Mouse (Mus musculus) spleen, embryonic (tissue): Measurements from ENCODE around the gene Zpbp2.
"Not testable (repeated sequence)": the region's sequence is repeated elsewhere in the genome, so short reads cannot be mapped to it uniquely, and the experiment has no call there.

Experiments used
- CTCF ChIA-PET: fragments of 350-600 bp; sonication (Branson Sonifier 250); formaldehyde crosslinking; loops from one replicate; lab custom pipeline; 2022; lab: Charles Lee

Zpbp2 gene

GRCm38 (mm10) chr11:98587684-98588546 lies 37.0 kb downstream of the Zpbp2 start:
- CTCF ChIA-PET: interaction anchor here (0.9 kb wide), 1 partner anchor 239 kb away, joined by 3 read pairs; no protein-coding TSS in a partner anchor

DNA sequence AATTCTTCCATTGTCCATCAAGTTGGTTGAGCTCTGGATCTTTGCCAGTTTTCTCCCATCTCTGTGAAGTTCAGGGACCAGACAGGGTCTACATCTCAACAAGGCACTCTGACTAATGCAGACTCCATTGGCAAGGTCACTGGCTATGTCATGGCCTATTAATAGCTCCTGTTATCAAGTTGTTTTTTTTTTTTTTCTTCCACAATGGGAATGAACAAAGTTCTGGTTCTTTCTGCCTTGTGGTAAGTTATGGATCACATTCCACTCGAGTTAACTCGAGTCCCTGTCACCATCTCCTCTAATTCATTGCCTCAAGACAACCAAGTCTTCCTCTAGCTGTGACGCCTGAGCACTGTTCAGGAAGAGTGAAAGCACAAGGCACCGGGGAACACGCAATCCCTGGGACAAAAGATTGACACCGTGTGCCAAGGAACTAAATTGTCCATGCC lies 38.0 kb downstream of the Zpbp2 start:
- CTCF ChIA-PET: interaction anchor here (0.6 to 0.7 kb wide), 2 partner anchors 12 to 205 kb away, joined by 5 to 11 read pairs; partner anchors contain the start of gene Tcap

DNA sequence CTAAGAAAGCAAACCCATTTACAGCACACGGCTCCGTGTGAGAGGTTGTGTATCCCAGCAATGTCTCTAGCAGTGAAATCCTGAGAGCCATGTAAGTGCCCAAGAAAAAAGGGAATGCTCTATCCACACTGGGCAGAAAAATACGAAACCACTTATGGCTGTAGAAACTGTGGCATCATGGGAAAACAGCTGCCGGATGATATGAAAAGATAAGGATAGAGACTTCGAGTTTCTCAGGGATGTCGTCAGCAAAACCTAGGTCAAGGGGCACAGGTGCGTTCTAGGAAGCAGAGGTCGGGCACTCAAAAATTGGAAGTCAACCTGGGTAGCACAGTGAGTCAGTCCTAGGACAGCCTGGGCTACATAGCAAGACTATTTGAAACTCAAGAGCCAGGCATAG lies 38.4 kb downstream of the Zpbp2 start:
- CTCF ChIA-PET: interaction anchor here (0.6 to 0.7 kb wide), 2 partner anchors 13 to 206 kb away, joined by 5 to 11 read pairs; partner anchors contain the start of gene Tcap

DNA sequence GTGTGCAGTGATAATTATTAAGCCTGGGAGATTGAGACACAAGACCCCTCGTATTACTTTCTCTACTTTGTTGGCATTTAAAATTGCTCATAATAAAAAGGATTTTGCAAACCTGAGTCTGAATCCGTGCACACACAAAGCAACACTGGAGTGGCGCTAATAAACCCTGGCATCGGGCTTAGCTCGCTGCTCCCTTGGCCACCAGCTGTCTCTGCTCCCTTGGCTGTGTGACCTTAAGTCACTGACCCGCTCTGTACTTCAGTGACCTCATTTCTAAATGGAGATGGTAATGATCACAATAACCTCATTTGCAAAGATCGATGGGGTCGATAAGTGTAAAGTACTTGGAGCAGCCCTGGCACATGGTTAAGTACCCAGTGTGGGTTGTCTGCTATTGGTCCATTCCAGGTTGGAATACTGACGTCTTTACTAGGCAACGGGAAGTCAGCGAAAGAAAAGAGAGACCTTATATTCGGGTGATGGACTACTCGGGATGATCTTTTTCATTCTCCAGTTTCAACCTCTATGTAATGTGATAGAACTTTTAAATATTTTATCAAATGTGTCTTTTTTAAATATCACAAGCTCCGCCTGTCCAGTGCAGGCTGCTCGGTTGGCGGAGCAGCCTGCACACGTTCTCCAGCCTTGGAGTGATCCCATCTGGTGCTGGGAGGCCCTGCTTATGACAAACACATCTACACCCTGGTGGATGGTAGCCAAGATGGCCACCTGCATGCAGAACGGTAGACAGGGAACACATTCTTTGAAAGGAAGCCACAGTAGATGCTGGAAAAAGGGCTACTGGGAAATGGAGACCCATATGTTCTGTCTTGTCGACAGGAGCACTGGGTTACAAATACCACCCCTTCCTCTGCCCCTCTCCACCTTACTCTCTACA lies 39.9 kb downstream of the Zpbp2 start:
- CTCF ChIA-PET: no interaction called here

GRCm38 (mm10) chr11:98595021-98595420 lies 44.1 kb downstream of the Zpbp2 start:
- CTCF ChIA-PET: interaction anchor here (0.7 kb wide), 1 partner anchor 38 kb away, joined by 18 read pairs; no protein-coding TSS in a partner anchor

DNA sequence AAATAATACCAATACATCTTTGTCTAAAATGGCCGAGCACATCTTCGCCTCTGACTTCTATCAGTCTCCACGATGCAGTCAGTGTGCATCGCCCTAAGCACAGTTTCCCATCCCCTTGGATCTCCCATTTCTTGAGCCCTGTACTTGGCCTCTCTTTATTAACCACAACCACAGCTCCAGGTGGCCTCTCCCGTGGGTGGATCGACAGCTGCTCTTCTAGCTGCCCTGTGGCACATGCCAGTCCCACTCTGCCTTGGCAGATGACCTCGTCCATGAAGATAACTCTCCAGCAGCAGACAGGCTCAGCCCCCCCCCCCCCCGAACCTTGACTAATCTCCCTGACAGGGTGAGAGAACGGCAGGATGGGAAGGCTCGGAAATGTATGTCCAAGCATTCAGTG lies 44.6 kb downstream of the Zpbp2 start:
- CTCF ChIA-PET: interaction anchor here (0.7 kb wide), 1 partner anchor 38 kb away, joined by 18 read pairs; no protein-coding TSS in a partner anchor

DNA sequence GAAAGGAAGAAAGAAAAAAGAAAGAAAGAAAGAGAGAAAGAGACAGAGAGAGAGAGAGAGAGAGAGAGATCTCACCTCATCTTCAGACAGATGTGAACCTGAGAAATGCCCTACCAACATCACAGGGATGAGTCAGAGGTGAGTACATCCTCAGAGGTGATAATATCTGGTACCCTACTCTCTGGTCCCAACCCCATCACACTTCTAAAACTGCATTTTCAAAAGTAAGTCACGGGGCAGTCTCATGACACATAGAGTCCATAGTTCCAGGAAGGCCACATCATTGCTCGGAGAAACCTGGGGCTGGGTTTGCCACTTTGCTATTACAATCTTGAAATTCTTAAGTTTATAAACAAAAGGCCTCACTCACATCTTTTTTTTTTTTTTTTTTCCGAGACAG lies 45.1 kb downstream of the Zpbp2 start:
- CTCF ChIA-PET: no interaction called here

DNA sequence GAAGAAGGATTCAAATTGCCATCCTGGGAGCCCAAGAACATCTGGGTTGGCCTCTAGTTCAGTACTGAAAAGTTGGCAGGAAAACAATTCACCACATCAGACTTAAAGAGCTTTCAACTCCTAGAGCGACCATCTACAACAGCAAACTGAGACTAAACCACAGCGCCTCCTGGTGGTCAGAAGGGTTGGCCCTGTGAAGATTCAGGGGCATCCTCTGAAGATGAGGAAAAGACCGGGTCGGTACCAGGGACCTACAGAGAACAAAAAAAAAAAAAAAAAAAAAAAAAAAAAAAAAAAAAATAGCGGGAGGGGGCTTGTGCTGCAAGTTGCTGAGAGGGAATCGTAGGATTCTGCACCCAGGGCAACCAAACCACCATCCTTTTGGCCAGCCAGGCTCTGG lies 46.5 kb downstream of the Zpbp2 start:
- CTCF ChIA-PET: interaction anchor here (0.6 kb wide), 1 partner anchor 341 kb away, joined by 8 read pairs; no protein-coding TSS in a partner anchor

DNA sequence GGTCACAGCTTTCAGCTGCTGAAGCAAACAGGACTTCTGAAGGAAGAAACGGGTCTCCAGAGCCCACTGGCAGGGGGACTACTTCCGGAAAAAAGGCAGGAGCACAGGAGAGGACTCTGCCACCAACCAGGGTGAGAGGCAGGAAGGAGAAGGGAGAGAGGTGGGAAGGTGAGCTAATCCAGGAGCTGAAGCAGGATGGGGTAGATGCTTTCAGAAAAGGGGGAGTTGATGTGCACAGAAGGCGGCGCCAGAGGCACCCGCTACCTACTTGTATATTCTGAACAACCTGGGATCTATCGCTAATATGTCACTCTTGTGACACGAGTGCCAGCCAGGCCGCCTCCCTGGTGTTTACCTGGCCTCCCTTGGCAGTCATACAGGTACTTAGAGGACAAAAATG lies 47.1 kb downstream of the Zpbp2 start, which contains the start of gene Lrrc3c:
TSS of gene Lrrc3c (plus strand) at position 301 of the 400 bp plus-strand sequence.
- CTCF ChIA-PET: no interaction called here

GRCm38 (mm10) chr11:98598851-98599290 lies 48.0 kb downstream of the Zpbp2 start:
- CTCF ChIA-PET: no interaction called here

DNA sequence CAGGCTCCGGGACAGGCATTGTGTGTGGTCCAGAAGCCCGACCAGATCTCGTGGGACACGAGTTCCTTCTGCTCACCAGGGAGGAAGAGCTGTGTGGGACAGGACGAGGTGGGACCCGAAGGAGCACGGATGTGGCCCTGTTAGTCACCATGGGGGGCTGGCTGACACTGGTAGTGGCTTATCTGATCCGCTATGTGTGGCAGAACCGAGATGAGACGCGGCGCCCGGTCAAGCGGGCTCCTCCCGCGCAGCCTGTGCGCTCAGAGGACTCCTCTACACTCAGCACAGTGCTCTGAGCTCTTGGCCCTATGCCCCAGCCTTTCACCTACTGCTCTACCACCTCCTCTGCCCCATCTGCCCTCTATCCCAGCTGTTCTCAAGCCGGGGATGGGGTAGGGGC lies 48.4 kb downstream of the Zpbp2 start:
- CTCF ChIA-PET: interaction anchor here (0.6 kb wide), 1 partner anchor 254 kb away, joined by 4 read pairs; no protein-coding TSS in a partner anchor

DNA sequence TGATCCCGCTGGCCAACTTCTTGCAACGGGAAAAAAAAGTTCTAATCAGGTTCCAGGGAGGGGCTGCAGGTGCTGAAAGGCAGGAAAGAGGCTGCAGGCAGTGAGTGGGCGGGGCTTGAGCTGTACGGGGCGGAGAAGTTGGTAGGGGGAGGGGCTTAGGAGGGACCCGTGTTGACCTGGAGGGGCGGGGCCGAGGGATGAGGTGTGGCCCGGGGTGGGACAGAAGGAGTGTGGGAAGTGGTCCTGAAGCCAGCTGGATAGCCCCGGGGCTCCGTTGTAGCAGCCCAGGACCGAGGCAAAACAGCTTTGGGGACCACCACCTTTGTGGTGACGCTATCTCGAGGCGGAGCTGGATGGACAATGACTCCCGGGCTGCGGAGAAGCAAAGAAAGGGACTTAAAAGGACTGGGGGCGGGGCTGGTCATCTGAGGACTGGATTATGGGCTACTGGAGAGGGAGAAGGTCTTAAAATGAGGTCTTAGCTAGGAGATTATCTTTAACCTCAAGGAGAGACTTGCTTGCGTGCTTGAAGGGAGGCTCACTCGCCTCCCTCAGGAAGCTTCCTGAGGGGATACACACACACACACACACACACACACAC lies 51.3 kb downstream of the Zpbp2 start:
- CTCF ChIA-PET: interaction anchor here (0.7 kb wide), 2 partner anchors 247 to 571 kb away, joined by 3 to 11 read pairs; no protein-coding TSS in a partner anchor

DNA sequence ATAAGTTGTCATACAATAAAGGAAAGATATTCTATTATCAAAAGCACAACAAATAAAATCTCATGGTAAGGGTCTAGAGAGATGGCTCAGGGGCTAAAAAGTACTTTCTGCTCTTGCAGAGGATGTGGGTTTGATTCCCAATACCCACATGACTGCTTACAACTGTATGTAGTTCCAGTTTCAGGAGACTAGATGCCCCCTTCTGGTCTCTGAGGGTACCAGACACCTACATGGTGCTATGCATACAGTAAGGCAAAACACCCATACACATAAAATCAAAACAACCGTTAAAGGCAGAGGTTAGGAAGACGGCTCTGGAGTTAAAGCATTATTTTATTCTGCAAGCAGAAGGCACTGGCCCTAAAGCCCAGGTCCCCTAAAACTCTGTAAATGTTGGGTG lies 53.1 kb downstream of the Zpbp2 start:
- CTCF ChIA-PET: interaction anchor here (0.9 kb wide), 1 partner anchor 153 kb away, joined by 8 read pairs; no protein-coding TSS in a partner anchor

DNA sequence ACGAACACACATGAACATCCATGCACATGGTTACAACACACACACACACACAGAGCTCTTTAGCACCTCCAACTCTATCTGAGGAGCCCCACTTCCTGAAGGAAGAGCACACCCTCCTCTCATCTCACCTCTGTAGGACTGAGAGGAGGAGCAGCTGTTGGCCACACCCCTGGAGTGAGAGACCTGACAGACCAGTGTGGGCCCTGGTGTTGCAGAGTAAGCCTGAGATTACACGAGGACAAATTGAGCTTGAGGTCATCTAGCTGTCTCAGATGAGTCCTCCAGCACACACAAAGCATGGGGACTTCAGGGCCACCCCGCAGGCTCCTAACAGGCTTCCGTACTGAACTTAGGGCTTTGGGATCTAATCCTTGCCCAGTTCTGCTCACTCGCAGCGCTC lies 54.0 kb downstream of the Zpbp2 start:
- CTCF ChIA-PET: not testable (repeated sequence)

GRCm38 (mm10) chr11:98606763-98607162 lies 55.9 kb downstream of the Zpbp2 start:
- CTCF ChIA-PET: interaction anchor here (0.5 kb wide), 1 partner anchor 96 kb away, joined by 3 read pairs; no protein-coding TSS in a partner anchor
